Mouse (Mus musculus): Measurements from ENCODE around the gene Mmab. TPM values are rescaled to one million over a fixed set of nuclear protein-coding genes. Genes with fewer than 3 reads are reported as not detected.

The Mmab gene
- polyA plus RNA-seq, 1 experiment from 2014 or later = 18.9 TPM

DNA sequence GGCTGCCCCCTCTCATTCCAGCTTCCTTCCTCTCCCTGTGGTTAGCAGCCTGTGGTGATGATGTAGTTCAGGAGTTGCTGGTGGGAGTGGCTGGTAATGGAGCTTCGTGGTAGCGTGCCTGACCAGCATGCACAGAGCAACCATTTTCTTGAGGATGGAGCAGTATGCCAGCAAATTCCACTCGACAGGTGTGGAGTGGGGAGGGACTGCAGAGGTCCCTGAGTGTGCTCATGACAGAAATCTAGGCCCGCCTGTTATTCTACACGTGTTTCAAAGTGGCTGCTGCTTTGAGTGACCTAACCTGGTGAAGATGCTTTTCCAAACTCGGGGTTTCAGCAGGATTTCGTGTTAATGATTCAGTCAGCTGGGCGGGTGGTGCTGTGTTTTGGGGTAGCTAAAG, 59.4 kb downstream of the Mmab start:
- 89% methylated on average over 8 of the region's 8 CpGs for WGBS
- Histone ChIP-seq H3K36me3 (ENCODE audit: insufficient read depth, low read length) (peaks cover 37% of the 10 kb centered on the region), H3K4me3 (replicated peaks; ENCODE audit: low read depth, low read length) (no peak overlapping the region), H3K4me2 (ENCODE audit: low read length) (no peak overlapping the region), H3K9ac (ENCODE audit: low read depth, low read length) (no peak overlapping the region), H3K27ac (no peak overlapping the region), H3K27me3 (ENCODE audit: insufficient read depth, low read length) (no peaks in the 10 kb centered on the region), H3K4me1 (replicated peaks; ENCODE audit: insufficient read depth, low read length) (peaks cover 10% of the 10 kb centered on the region; the same call in 1 of the 2 replicates), H3K9me3 (replicated peaks; ENCODE audit: low read length) (no peaks in the 10 kb centered on the region)
- ATAC-seq (replicated peaks; ENCODE audit: low FRiP score, low read depth) = no peak
- no peak for TF ChIP-seq CTCF (IDR thresholded peaks at IDR 0.05; ENCODE audit: low read depth)
- no peak for DNase-seq (ENCODE audit: low spot score)

DNA sequence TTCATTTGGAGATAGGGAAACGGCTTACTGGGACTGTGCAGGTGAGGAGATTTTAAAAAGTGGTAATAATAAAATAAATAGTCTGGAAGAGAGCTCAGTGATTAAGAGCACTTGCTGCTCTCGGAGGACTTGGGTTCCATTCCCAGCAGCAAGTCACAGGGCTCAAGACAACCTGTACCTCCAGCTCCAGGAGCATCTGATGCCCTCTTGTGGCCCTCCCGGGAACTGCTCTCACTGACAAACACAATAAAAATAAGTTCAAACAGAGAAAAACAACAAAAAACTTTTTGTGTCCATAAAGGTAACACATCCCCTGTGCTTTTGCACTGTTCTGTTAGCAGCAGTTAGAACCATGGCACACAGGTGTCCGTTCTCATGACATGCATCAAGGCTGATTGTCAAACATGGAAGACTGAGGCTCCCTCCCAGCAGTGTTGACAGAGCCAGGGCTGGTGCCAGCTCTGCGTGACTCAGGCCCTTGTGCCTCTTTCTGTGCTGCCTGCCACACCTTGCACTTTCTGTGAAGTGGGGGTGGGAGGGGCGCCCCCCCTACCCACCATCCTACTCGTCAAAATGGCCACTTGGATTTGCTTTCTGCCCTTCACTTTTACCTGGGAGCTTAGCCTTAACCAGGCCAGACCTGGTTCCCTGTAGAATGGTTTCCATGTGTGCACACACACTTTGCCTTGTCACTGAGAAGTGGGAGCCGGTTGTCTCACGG, 60.5 kb downstream of the Mmab start:
- Histone ChIP-seq H3K4me1 (replicated peaks; ENCODE audit: insufficient read depth, low read length) (peaks cover 16% of the 10 kb centered on the region), H3K4me2 (ENCODE audit: low read length) (no peak overlapping the region), H3K27ac (no peak overlapping the region), H3K36me3 (ENCODE audit: insufficient read depth, low read length) (peaks cover 28% of the 10 kb centered on the region), H3K4me3 (replicated peaks; ENCODE audit: low read depth, low read length) (no peak overlapping the region), H3K9me3 (replicated peaks; ENCODE audit: low read length) (no peaks in the 10 kb centered on the region), H3K9ac (ENCODE audit: low read depth, low read length) (no peak overlapping the region), H3K27me3 (ENCODE audit: insufficient read depth, low read length) (no peaks in the 10 kb centered on the region)
- ATAC-seq (replicated peaks; ENCODE audit: low FRiP score, low read depth) (no peak), DNase-seq (ENCODE audit: low spot score) (peak; percentile 35)
- 76% methylated on average over 9 of the region's 9 CpGs for WGBS
- TF ChIP-seq CTCF (IDR thresholded peaks at IDR 0.05; ENCODE audit: low read depth) = peak; percentile 80

Small RNAs within 50 kb of the gene (microRNA-seq; reads per million reads assigned to microRNA genes)
- gene Mir7027 = not detected

Other genes with a start within 250 kb of the Mmab start
- gene Foxn4, start 170.3 kb downstream of the Mmab start, polyA plus RNA-seq (2015; fragmentation: Nextera tagmentation; extraction: Ambion mirVana) = not detected in 2 replicates
- 1.4 and 1.6 TPM in 2 replicates for gene Myo1h, start 154.9 kb downstream of the Mmab start, polyA plus RNA-seq (2015; fragmentation: Nextera tagmentation; extraction: Ambion mirVana)
- 80.5 and 89.7 TPM in 2 replicates for gene Kctd10, start 63.6 kb downstream of the Mmab start, polyA plus RNA-seq (2015; fragmentation: Nextera tagmentation; extraction: Ambion mirVana)
- 28.6 and 30.8 TPM in 2 replicates for gene Ube3b, start 63.5 kb downstream of the Mmab start, polyA plus RNA-seq (2015; fragmentation: Nextera tagmentation; extraction: Ambion mirVana)
- gene Mvk, start 209 bp upstream of the Mmab start, polyA plus RNA-seq (2015; fragmentation: Nextera tagmentation; extraction: Ambion mirVana) = 29.3 and 31.7 TPM in 2 replicates
- 5.0 and 5.8 TPM in 2 replicates for gene Fam222a, start 124.0 kb upstream of the Mmab start, polyA plus RNA-seq (2015; fragmentation: Nextera tagmentation; extraction: Ambion mirVana)
- gene Trpv4, start 214.4 kb upstream of the Mmab start, polyA plus RNA-seq (2015; fragmentation: Nextera tagmentation; extraction: Ambion mirVana) = 31.3 and 35.6 TPM in 2 replicates
- gene Gltp, start 246.9 kb upstream of the Mmab start, polyA plus RNA-seq (2015; fragmentation: Nextera tagmentation; extraction: Ambion mirVana) = 65.0 and 70.3 TPM in 2 replicates